Mouse (Mus musculus): ENCODE measurements around the gene Podxl2.
A peak's percentile ranks its signal among the peaks of the same experiment; 100 is the strongest.

The Podxl2 gene

DNA sequence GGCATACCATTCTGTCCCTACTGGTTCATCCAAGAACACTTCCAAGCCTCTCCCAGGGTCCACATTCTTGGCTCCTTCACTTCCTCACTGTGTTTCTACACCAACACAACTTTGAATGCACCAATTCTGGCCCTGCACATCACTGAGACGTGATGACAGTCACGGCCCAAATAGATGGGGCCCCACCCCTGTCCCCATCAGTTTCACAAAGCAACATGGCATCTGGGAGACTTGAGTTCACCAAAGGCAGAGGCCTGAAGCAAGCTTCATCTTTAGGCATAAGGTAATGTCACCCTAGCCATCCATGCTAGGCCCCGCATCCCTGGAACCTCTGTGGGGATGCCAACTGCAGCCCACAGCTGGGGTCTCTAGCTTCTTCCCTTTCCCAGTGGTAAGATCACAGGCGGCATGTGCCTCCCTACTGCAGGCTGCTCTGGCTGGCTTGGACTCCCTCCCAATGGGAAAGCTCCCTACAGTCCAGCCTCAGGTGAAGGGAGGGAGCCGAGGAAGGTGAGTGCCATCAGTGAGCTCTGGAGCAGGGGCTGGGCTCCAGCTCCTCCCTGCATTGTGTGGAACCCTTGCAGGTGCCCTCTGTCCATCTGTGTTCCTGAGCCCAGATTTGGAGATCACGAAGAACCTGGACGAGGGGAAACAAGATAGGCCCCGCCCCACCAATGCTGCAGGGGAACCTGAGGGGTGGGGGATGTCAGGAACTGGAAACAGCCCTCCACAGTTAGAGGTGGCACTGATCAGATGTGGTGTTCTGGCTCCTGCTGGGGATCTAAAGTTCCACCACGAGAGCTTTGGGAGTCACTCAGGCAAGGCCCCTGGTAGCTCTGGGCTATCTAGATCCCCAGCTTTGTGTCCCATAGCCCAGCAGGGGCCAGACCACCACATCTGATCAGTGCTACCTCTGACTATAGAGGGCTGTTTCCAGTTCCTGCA is 30.8 kb downstream of the Podxl2 start:
- no peak for DNase-seq

DNA sequence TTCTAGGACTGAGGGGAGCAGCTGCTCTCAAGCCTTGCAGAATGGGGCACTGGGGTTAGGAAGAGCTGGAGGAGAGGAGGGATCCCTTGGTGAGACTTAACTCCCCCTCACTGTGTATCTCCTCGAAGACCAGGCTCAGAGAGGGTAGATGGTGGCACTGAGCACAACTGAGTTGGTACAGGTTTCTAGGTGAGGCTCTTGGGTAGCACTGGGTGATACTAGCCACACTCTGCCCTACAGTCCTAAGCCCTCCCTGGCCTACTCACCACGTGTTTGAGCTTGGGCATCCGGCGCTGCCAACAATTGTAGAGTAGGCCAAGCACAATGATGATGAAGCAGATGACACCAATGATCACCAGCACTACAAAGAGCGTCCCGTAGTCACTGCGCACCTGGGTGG is 31.6 kb downstream of the Podxl2 start:
- DNase-seq: no peak

GRCm38 (mm10) chr6:88842731-88843151 is 32.1 kb downstream of the Podxl2 start:
- no peak for DNase-seq

- DNase-seq: peak; percentile 100
Observed at GRCm38 (mm10) chr6:88841781-88842689, 32.8 kb downstream of the Podxl2 start, which contains the start of gene Abtb1. Gene Abtb1, minus strand, starts transcription at chr6:88841984.

- no peak for DNase-seq
Observed at GRCm38 (mm10) chr6:88841514-88841780, 33.4 kb downstream of the Podxl2 start.

GRCm38 (mm10) chr6:88840791-88841513 is 33.9 kb downstream of the Podxl2 start:
- DNase-seq: no peak

- no peak for DNase-seq
Observed at GRCm38 (mm10) chr6:88840211-88840610, 34.6 kb downstream of the Podxl2 start.

GRCm38 (mm10) chr6:88839135-88839970 is 35.5 kb downstream of the Podxl2 start:
- DNase-seq: no peak

DNA sequence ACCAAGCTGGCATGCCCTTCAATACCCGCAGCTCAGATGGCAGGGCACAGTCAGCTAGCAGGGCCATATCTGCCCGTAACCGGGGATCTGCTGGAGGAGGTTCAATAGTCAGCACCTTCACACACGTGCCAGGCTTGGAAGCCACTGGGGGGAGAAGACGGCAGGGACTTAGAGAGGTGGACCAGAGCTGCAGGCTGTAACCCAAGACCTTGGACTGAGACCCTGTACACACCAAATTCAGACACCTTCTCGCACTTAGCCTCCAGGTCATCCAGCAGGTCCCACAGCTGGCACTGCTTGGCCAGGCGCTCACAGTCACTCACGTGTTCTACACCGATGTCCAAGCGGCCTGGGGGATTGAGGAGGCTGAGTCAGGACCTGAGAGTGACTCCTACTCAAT is 36.2 kb downstream of the Podxl2 start:
- no peak for DNase-seq

DNA sequence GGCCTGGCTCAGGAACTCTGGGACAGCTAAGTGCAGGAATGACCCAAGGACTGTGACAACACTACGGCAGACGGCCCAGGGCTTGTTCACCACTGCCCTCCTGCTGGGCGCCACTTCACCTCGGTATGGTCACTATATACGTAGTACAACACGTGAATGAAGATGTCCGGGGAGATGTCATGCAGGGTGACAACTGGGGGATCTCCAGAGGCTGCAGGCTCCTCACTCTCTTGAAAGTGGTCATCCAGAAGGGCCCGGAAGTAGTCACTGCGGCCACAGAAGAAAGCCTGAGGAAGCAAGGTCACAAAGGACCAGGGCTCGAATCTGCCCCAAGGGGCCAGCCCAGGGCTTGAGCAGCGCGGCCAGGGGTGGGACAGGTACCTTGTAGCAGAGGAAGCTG is 36.8 kb downstream of the Podxl2 start:
- no peak for DNase-seq

DNA sequence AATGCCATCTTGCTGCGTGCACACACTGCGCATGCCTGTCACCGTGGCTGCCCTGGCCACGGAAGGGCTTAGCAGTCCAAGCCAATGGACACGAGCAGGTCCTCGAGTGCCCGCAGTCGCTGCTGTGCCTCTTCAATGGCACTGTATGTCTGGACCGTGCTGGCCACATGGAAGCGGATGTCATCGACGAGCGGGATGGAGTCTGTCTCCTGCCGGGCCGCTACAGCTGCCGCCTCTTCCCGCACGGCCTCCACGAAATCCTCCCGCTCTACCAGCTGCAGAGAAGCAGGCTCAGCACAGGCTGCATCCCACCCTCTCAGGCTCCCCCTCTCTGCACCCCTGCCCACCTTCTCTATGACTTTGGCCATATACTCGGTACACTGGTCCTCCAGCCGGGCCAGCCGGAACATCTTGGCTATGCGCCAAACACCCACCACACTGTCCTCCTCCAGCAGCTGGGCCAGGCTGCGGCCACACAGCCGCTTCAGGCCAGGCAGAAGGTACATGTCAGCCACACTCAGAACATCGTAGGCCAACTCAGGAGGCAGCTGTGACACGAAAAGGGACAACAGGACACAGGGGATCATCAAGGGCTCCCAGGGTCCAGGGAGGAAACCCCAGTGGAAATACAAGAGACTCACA is 38.5 kb downstream of the Podxl2 start:
- peak; percentile 74 for DNase-seq

DNA sequence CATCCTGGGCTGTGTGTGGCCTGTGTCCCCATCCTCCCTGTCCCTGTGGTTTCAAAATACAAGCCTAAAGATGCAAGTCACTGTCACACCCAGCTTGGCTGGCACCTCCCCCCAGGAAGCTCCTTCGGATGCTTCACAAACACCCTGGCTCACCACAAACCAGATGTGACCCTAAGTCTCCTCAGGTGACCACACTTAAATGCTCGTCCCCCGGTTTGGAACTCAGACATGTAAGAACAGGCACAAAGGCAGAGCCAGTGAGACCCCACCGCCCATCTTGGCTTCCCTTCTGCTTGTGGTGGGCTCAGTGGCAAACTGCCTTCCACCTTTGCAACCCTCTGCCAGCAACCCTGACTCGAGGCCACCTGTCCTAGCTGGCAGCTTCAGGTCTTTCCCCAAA is 39.8 kb downstream of the Podxl2 start:
- DNase-seq: no peak

- DNase-seq: no peak
Observed at GRCm38 (mm10) chr6:88833340-88834140, 41.3 kb downstream of the Podxl2 start.

- no peak for DNase-seq
Observed at GRCm38 (mm10) chr6:88832663-88833062, 42.2 kb downstream of the Podxl2 start.

DNA sequence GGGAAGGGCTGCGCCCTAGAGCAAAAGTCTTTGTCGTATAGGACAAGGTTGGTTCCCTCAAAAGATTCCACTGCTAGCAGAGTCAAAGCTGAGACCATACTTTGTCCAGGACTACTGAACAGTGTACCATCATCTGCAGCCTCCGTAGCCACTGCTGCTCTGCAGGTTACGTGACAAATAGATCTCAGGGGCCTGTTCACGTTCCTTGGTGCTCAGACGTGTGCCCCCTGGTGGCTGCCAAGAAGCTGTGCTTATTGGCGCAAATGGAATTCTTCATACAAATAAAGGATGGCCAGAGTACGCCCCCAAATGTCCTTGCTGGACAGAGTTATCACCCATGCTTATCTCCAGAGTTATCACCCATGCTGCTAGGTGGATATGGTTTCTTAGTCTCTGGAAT is 43.4 kb downstream of the Podxl2 start:
- peak; percentile 71 for DNase-seq

DNA sequence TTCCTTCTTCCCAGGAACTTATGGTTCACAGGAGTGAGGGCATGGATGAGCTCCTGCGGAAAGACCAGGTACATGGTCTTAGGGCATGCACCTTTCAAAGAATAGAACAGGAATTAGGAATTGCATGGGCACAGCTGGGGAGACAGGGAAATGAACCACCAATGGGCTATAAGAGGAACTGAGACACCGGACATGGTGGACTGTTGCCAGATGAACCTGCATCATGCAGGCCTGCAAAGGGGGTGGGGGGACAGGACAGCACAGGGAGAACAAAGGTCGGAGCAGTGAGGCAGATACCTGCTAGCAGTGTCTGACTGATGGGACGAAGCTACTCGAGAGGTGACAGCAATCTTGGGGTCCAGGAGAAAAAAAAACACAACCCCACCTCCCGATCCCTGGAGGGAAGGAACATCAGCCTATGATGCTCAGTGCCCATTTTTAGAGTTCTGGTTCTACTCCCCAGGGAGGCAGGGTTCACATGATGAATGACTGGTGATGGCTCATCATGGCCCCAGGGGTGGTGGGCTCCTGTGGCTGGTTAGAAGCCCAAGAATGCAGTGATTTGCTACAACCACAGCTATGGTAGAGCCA is 44.6 kb downstream of the Podxl2 start:
- DNase-seq: no peak

DNA sequence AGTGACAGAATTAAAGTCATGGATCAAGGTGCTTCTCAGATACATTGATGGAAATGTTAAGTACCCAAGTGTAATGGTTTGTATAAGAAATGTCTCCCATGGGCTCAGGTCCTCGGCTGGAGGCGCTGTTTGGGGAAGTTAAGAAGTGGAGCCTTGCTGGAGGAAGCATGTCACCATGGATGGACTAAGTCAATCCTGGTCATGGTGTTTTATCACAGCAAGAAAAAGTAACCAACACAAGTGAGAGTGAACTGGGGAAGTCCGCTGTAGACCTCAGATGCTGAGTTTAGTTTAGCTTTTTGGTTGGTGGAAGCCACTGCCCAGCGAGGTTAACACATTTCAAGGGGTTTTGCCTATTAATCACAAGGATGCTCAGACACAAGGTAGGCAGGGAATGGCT is 45.3 kb downstream of the Podxl2 start:
- no peak for DNase-seq

DNA sequence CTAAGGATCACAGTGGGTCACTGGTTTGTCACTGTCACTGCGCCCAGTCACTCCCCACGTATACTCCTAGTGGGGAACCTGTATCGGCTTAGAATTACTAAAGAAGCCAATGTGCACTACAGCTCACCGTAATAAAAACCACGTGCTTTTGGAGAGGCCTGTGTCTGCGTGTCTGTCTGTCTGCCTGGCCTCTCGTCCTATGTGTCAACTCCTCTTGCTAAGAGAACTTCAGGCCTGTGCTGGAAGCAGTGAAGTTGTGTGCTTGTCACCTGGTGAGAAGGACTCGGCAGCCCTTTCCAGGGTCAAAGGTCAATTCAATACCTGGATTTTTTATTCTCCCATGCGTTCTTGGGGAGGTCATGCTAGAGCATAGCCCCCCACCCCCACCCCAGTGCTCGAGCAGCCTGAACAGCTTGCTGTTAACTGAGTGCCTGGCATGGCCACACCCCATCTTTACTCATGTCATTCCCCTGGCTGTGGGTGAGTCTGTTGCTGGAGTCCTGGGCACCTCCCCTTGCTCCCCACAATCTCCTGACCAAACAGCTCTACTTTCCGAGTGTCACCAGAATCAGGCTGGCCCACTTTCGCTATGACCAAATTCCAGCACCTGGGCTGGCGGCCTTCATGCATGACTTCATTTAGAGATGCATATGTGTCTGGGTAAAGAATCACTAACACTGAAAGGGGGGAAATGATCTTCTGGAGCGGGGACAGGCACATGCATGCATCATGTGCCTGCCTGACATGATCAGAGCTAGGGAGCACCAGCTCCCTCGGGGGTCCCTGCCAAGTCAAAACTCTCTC is 46.4 kb downstream of the Podxl2 start:
- no peak for DNase-seq

GRCm38 (mm10) chr6:88827395-88828205 is 47.2 kb downstream of the Podxl2 start:
- no peak for DNase-seq
